Mouse (Mus musculus): ENCODE results near the gene Olfr802.

DNA sequence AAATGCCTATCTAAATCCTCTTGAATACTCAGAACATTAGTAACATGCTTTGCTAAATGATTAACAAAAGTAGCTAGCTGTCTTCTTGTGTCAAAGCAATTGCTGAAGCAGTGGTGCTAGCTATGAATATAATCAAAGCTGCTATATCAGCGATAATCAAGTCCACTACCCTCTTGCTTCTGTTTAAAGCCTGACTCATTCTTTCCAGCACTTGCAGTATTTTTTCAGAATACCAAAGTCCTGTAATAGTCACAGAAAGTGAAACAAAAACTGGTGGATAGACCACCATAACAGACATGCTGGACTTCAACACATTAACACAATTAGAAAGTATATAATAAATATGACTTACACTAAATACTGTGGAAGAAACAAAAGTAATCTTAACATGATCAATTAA, 36.2 kb downstream of the Olfr802 start:
- no peak for TF ChIP-seq CTCF (conservative IDR thresholded peaks at IDR 0.05; ENCODE audit: low read length)
- TF ChIP-seq NANOG (IDR thresholded peaks at IDR 0.05; ENCODE audit: borderline replicate concordance, low read length) = no peak
- TF ChIP-seq POU5F1 (IDR thresholded peaks at IDR 0.05; ENCODE audit: borderline replicate concordance, low read length) = no peak

Data from E14TG2a.4 (cell line).